Mouse (Mus musculus): ENCODE measurements around the gene Zbtb38.

DNA sequence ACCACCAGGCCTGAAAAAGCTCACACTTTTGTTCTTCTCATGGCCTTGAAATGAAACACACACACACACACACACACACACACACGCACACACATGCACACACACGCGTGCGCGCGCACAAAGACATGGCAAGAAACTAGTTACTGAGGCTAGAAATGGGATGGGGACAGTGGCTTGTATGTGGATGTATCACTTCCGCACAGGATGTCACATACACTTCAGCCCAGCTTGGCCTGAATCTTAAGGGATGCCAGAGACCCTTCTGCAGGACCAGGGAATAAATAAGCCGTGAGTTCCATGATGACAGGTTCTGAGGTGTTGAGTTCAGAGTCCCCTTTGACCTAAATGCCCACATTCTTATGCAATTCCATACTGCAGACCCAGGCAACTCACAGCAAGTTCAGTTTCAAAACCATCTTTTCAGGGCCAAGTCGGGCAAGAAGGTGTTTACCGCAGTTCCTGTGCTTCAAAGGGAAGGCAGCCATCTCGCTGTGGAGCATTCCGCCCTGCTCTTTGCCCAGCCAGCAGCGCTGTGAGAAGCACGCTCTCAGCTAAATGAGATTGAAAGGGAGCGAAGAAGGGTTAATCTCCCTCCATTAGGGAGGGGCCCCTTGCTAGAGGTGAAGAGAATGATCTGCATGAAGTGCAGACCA lies 11.8 kb downstream of the Zbtb38 start:
- no peak for TF ChIP-seq TAL1 (IDR thresholded peaks at IDR 0.05; ENCODE audit: low read length)
- no peak for TF ChIP-seq GATA1 (IDR thresholded peaks at IDR 0.05; ENCODE audit: low read length)
